Mouse (Mus musculus): ENCODE results near the gene Zfp69. TPM values are rescaled to one million over a fixed set of nuclear protein-coding genes. Genes with fewer than 3 reads are reported as not detected.

The Zfp69 gene
- total RNA-seq, 4 experiments from 2014 or later, result 0.69 to 1.7 (median 1.2) TPM

- peak; percentile 88 for DNase-seq (ENCODE audit: low spot score)
Observed at GRCm38 (mm10) chr4:120924554-120925299, 26.8 kb downstream of the Zfp69 start, which contains the start of gene Exo5. TSS of gene Exo5 (minus strand) at chr4:120925017.

DNA sequence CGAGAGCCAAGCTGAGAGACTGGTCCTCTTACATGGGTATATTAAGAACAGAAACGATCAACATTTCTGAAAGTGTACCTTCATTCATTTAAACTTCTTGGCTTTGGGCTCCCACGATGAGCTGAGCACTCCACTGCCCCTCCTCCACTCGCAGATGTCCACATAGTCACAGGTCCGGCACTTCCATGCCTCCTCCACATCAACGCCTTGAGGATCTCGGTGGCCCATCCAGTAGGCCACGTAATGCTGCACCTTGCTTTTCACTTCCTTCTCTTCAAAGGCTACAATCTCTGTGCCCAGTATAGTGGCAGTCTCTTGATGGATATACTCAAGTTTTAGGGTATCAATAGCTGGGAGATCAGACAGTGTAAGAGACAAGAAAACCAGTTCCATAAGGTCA is 30.0 kb downstream of the Zfp69 start:
- no peak for DNase-seq (ENCODE audit: low spot score)

DNA sequence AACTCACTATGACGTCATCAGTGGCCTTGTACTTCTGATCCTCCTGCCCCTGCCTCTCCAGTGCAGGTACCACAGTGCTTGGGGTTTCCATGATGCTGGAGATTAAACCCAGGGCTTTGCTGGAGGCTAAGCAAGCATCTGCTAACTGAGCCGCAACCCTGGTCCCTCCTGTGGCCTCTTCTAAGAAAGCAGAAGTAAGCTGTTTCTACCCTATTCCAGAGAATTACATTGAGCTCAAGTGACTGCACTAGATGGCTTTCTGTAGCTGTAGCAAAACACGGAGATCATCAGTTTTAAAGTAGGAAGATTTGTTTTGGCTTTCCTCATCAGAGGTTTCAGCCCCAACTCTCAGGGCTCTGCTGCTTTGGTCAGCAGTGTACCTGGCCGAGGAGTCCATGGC is 37.0 kb downstream of the Zfp69 start:
- no peak for DNase-seq (ENCODE audit: low spot score)

- DNase-seq (ENCODE audit: low spot score), result no peak
Observed at GRCm38 (mm10) chr4:120913861-120914260, 37.6 kb downstream of the Zfp69 start.

DNA sequence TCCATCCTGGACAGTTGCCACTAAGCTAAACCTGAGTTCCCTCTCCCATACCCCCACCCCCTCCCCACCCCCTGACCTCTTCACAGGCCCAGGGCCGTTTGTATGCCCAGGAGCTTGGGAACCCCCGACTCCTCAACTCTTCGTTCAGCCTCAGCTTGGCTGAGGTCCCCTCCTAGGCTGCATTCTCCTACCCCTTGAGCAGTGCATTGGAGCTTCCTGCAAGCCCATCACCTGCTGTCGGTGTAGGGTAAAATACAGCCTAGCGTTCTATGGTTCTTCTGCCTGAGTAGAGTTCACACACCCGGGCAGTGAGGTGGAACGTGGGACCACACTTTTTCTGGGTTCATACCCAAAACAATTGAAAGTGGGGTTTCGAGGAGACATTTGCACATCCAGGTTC is 38.1 kb downstream of the Zfp69 start:
- no peak for DNase-seq (ENCODE audit: low spot score)

DNA sequence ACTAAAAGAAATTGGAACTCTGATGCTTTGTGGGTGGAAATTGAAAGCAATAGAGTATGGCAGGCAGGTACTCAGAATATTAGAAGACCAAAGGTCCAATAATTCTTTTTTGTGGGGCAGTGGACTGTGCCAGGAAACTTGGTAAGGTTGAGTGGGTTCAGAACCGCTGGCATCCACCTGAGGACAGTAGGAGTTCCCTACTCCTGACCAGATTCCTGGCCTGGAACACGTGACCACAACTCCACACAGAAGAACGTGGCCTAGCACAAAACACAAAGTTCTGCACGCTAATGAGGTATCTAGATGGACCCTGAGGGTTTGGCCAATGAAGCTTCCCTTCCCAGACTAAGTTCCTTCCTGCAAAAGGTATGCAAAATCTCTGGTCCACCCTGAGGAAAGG is 38.6 kb downstream of the Zfp69 start:
- no peak for DNase-seq (ENCODE audit: low spot score)

DNA sequence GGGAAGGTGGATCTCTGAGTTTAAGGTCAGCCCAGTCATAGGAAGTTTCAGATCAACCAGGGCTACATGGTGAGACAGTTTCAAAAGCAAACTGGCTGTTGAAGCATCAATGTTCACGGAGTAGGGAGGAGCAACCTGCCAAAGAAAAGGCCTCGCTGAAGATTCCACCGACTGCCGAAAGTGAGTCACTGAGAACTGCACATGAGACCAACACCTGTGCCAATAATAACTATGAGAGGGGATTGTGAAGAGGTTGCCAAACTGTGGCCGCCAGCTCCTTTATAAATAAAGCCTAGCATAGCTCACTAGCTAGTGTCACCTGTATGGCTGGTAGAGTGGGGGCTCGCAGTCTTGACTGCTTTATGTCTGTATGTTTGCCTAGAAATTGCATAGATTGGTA is 40.4 kb downstream of the Zfp69 start:
- no peak for DNase-seq (ENCODE audit: low spot score)

DNA sequence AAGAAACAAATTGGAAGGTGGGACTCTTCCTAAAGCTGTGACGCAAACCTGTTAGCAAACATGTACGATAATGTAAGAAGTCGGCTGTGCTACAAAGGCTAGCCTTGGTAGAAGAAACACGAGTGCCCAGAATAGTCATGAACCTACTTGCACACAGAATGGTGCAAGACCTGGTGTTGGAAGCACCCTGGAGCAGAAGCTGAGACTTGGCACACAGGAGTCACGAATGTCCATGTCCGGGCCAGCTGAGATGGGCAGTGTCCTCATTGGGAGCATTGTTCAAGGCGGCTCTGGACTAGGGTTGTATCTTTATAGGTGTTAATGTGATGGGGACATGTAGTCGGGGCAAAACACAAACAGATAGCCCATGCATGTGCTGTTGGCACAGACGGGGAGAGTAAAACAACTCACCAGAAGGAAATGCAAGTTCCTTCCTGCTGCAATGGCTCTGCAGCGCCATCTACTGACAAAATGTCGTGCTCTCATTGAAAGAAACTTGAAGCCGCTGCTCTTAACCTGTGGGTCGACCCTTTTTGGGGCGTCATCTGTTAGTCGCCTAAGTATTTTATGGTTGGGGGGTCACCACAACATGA is 41.8 kb downstream of the Zfp69 start:
- DNase-seq (ENCODE audit: low spot score), result peak; percentile 25

DNA sequence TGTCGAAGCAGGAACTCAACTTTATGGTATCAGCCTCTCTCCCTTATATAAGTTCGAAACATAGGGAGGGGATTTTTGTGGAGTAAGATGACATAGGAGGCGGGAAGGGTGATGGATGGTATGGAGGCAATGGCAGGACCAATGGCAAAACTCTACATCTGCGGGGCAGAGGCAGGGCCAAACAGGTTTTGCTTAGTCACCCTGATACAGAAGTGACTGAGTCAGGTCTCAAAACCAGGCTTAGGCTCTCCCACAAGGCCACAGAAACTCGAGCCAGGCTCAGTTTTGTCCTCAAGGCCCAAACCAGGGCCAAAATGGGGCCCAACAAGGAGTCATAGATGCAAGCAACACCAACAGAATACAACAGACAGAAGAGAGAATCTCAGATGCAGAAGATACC is 45.9 kb downstream of the Zfp69 start:
- no peak for DNase-seq (ENCODE audit: low spot score)

DNA sequence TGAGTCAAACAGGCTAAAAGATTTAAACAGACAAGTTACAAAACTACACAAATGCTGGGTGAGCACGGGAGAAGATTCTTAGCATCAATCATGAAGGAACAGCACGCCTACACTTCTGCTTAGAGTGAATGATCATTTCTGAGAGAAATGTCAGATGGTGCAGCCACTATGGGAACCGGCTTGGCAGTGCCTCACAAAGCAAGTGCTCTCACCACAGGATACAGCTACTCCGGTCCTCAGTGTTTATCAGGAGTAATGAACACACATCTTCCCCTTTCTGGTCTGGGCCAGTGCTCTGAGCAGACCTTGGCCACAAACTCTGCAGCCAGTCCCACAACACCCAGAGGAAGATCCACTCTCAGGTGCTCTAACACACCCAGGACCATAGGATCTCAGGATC is 47.0 kb downstream of the Zfp69 start:
- DNase-seq (ENCODE audit: low spot score), result no peak

DNA sequence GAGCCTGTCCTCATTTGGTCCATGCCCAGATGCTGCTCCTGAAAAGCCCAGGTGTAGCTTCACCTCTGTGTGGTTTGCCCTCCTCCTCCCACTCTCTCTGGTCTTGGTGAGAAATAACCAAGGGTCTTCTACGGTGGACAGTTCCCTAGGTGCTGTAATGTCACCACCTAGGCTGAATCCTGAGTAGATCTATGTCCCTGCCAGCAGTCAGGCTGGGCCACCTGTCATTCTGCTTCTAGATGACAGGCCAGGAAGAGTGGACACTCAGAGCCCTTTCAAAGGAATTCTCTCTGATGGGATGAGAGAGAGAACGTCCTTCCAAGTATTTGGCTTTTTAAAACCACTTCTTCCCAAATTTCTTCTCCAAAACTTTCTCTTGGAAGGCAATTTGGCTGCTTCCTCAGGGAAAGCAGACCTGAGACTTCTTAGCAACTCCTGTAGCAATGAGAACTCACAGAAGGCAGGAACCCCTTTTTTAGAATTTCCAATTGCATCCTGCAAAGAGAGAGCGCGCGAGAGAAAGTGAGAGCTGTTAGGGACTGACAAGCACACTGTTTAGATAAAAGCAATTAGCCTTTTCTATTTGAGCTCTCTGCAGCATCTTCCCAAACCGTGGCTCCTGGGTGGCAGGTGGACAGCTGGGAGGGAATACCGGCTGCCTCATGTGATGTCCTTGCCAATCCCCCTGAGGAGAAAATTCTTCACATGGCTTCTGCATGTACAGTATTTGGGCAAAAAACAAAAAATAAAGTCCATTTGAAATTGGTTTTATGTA is 55.5 kb downstream of the Zfp69 start:
- no peak for DNase-seq (ENCODE audit: low spot score)

DNA sequence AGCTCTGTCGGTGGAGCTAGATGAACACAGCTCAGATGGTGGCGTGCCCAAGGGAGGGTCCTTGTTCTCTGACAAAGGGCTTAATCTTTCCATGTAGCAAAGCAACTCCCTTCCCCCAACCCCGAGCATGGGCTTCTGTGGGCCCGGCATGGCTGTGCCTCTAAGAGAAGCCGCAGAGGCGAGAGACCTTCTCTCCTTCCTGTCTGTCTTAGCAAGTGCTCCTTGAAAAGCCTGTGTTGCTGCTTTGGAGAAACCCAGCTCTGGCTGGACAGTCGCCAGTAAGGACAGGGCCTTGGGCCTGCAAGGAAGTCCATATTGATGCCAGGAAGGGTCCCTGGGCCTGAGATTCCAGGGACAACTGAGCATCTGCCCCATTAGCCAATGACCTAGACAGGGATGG is 56.3 kb downstream of the Zfp69 start:
- no peak for DNase-seq (ENCODE audit: low spot score)

- DNase-seq (ENCODE audit: low spot score), result no peak
Observed at GRCm38 (mm10) chr4:120894584-120894983, 56.9 kb downstream of the Zfp69 start.

DNA sequence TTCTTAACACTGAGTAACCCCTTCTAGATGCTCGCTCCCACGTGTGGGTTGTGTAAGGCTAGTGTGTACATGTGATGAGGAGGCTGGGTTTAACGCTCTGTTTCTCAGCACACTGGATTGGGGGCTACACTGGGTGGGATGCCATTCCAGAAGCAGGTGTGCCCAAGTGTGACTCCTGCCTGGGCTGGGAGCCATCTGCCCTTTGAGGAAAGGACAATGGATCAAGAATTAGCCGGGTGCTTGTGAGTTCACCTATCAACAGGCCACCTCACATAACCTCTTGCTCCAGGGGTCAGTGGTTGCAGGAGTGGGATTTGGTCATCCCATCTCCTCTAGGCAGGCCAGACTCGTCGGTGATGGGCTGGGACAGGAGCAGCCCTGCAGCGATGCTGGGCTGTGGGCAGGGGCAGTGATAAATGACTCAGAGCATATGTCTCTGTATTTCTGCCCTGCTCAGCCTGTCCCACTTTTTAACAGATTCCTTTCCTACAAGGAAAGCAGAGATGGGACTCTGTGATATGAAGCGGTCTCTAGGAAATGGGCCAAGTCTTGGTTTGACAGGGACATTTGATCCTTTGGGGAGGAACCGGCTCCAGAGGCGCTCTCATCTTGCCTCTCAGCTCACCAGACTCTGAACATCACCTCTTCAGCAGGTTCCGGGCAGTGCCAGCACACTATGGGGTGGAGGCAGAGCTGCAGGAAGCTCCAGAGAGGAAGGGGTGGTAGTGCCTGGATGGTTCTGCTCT is 57.7 kb downstream of the Zfp69 start:
- no peak for DNase-seq (ENCODE audit: low spot score)

- DNase-seq (ENCODE audit: low spot score), result no peak
Observed at GRCm38 (mm10) chr4:120892516-120892915, 59.0 kb downstream of the Zfp69 start.

DNA sequence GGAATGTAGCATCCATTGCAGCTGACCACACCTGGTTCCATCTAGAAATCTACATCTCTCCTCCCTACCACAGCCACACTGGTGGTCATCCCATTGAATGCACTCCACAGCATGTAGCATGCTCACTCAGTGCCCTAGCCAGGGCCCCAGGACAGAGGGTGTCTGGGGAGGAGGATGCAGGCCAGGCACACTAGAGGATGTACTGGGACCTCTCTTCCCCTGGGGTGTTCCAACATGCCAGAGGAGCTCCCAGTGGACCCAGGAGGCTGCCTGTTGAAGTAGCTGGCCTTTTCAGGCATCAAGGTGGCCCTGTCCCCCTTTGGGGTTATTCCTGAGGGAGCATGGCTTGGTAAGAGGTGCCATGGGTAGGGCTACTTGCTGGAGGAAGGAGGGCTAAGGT is 59.5 kb downstream of the Zfp69 start:
- no peak for DNase-seq (ENCODE audit: low spot score)

DNA sequence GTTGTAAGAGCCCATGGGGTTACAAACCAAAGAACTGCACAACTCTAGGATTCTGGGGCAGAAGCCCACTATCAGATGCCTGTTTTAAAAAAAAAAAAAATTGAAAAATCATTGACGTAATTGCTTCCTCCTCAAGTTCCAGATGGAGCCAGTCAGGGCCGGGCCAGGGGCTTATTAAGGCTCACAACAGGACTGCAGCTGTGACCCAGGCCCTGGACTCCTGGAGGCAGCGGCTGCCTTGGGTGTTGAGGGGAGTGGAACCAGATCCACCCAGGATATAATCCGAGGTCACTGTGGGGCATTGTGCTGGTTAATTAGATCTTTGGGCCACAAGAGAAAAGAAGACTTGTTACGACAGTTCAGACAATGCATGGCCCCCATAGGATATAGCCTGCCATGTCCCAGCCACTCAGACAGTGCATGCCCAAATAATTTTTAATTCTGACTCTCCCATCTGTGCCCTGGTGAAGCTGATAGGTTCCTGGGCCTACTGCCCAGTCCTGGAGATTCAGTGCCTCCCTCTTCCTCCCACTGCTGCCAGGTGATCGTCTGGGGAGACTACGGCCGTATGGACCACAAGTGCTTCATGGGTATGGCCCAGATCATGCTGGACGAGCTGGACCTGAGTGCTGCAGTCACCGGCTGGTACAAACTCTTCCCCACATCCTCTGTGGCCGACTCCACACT is 60.6 kb downstream of the Zfp69 start:
- DNase-seq (ENCODE audit: low spot score), result no peak

- no peak for DNase-seq (ENCODE audit: low spot score)
Observed at GRCm38 (mm10) chr4:120888884-120889283, 62.6 kb downstream of the Zfp69 start.

GRCm38 (mm10) chr4:120887381-120888112 is 64.0 kb downstream of the Zfp69 start:
- DNase-seq (ENCODE audit: low spot score), result peak; percentile 19

DNA sequence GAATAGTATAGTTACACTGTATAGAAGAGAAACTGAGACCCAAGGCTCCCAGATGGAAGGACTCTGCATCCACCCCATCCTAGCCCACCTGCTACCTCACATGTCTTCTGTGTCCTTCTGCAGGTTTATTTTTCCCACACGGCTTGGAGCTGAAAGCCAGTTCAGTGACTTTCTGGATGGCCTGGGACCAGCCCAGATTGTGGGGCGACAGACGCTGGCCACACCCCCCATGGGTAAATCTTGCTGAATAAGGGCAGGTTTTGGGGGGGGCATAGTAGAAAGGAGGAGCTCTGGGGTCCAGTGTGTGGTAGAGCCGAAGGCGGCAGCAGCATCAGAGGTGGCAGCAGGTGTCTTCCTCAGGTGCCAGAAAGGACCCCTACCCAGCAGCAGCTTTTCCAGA is 64.7 kb downstream of the Zfp69 start:
- no peak for DNase-seq (ENCODE audit: low spot score)

DNA sequence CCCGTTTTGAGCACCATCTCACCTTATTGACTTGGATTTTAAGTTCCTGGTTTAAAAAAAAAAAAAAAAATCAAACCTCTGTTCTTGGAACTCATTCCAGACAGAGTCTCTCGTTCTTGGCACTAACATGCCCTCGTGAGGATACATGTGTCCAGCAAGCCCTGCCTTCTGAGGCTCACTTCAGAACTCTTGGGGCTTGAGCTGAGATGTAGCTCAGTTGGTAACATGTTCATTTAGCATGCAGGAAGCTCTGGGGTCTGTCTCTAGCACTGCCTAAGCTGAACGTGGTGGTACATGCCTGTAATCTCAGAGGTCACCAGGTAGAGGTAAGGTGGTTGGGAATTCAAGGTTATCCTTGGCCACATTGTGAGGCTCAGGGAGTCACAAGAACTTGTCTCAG is 65.4 kb downstream of the Zfp69 start:
- DNase-seq (ENCODE audit: low spot score), result no peak

All from heart, adult 8-10 months (tissue).